Mouse (Mus musculus): ENCODE data around the gene Cbs. TPM values are rescaled to one million over a fixed set of nuclear protein-coding genes. Genes with fewer than 3 reads are reported as not detected.

Cbs gene
- polyA plus RNA-seq (2015; fragmentation: Nextera tagmentation; extraction: Ambion mirVana) = 63.7 and 70.1 TPM in 2 replicates

GRCm38 (mm10) chr17:31636942-31637811, at the start of gene Cbs:
Gene Cbs (minus strand): TSS chr17:31637238.
- peak within 1 kb of the TSS; percentile 76 for H3K4me2 ChIP-seq (ENCODE audit: low read depth, low read length)
- H3K4me1 ChIP-seq (ENCODE audit: insufficient read depth) = peaks cover 13% of the 10 kb centered on the region; the same call in 1 of the 2 replicates
- H3K27me3 ChIP-seq (ENCODE audit: insufficient read depth, low read length) = peaks cover 21% of the 10 kb centered on the region; the same call in 1 of the 2 replicates
- H3K9me3 ChIP-seq (ENCODE audit: low read length) = no peaks in the 10 kb centered on the region
- H3K36me3 ChIP-seq (replicated peaks; ENCODE audit: insufficient read depth, low read length) = no peaks in the 10 kb centered on the region
- ATAC-seq = peak; percentile 85
- H3K27ac ChIP-seq (ENCODE audit: low read depth) = peak within 1 kb of the TSS; percentile 97
- DNase-seq = peak; percentile 85
- peak within 1 kb of the TSS; percentile 55 for H3K4me3 ChIP-seq (ENCODE audit: low read depth, low read length)
- H3K9ac ChIP-seq (replicated peaks) = peak within 1 kb of the TSS; percentile 69
- TF ChIP-seq CTCF (IDR thresholded peaks at IDR 0.05; ENCODE audit: low read depth) = no peak
- peak; percentile 10; the same call in 1 of the 2 replicates for TF ChIP-seq EP300 (IDR thresholded peaks at IDR 0.05; ENCODE audit: low read depth)
- WGBS (ENCODE audit: insufficient replicate concordance) = 3% methylated on average over 55 of the region's 61 CpGs

- Histone ChIP-seq H3K9me3 (ENCODE audit: low read length) (no peaks in the 10 kb centered on the region), H3K9ac (replicated peaks) (no peak overlapping the region), H3K27ac (ENCODE audit: low read depth) (no peak overlapping the region; the same call in 1 of the 2 replicates), H3K27me3 (ENCODE audit: insufficient read depth, low read length) (no peaks in the 10 kb centered on the region), H3K4me3 (ENCODE audit: low read depth, low read length) (no peak overlapping the region), H3K36me3 (replicated peaks; ENCODE audit: insufficient read depth, low read length) (no peaks in the 10 kb centered on the region), H3K4me2 (ENCODE audit: low read depth, low read length) (no peak overlapping the region; the same call in 1 of the 2 replicates), H3K4me1 (ENCODE audit: insufficient read depth) (no peaks in the 10 kb centered on the region)
- 39% methylated on average over 3 of the region's 3 CpGs for WGBS (ENCODE audit: insufficient replicate concordance)
- no peak for TF ChIP-seq EP300 (IDR thresholded peaks at IDR 0.05; ENCODE audit: low read depth)
- no peak for TF ChIP-seq CTCF (IDR thresholded peaks at IDR 0.05; ENCODE audit: low read depth)
- ATAC-seq (no peak), DNase-seq (no peak)
These were observed 49.2 kb upstream of the Cbs start for GRCm38 (mm10) chr17:31686225-31686564.

GRCm38 (mm10) chr17:31685514-31686224, 48.6 kb upstream of the Cbs start:
- H3K4me1 ChIP-seq (ENCODE audit: insufficient read depth) = no peaks in the 10 kb centered on the region
- H3K9me3 ChIP-seq (ENCODE audit: low read length) = no peaks in the 10 kb centered on the region
- H3K27ac ChIP-seq (ENCODE audit: low read depth) = no peak overlapping the region; the same call in 1 of the 2 replicates
- no peak overlapping the region; the same call in 1 of the 2 replicates for H3K9ac ChIP-seq (replicated peaks)
- peak; percentile 82 for DNase-seq
- H3K27me3 ChIP-seq (ENCODE audit: insufficient read depth, low read length) = no peaks in the 10 kb centered on the region
- H3K4me2 ChIP-seq (ENCODE audit: low read depth, low read length) = no peak overlapping the region; the same call in 1 of the 2 replicates
- TF ChIP-seq CTCF (IDR thresholded peaks at IDR 0.05; ENCODE audit: low read depth) (peak; percentile 97), EP300 (IDR thresholded peaks at IDR 0.05; ENCODE audit: low read depth) (no peak)
- WGBS (ENCODE audit: insufficient replicate concordance) = 18% methylated on average over 17 of the region's 17 CpGs
- peak; percentile 71 for ATAC-seq
- H3K36me3 ChIP-seq (replicated peaks; ENCODE audit: insufficient read depth, low read length) = no peaks in the 10 kb centered on the region
- H3K4me3 ChIP-seq (ENCODE audit: low read depth, low read length) = no peak overlapping the region

- Histone ChIP-seq H3K36me3 (replicated peaks; ENCODE audit: insufficient read depth, low read length) (no peaks in the 10 kb centered on the region), H3K4me2 (ENCODE audit: low read depth, low read length) (no peak overlapping the region), H3K9ac (replicated peaks) (no peak overlapping the region), H3K4me3 (ENCODE audit: low read depth, low read length) (no peak overlapping the region), H3K9me3 (ENCODE audit: low read length) (no peaks in the 10 kb centered on the region), H3K27ac (ENCODE audit: low read depth) (no peak overlapping the region), H3K27me3 (ENCODE audit: insufficient read depth, low read length) (0 out of 2 replicates have a peak, but pooled peaks cover 8% of the 10 kb centered on the region), H3K4me1 (ENCODE audit: insufficient read depth) (no peaks in the 10 kb centered on the region)
- no peak for DNase-seq
- TF ChIP-seq EP300 (IDR thresholded peaks at IDR 0.05; ENCODE audit: low read depth) (no peak), CTCF (IDR thresholded peaks at IDR 0.05; ENCODE audit: low read depth) (no peak)
- no peak for ATAC-seq
- WGBS (ENCODE audit: insufficient replicate concordance) = 20% methylated on average over 2 of the region's 2 CpGs
These were observed 43.4 kb upstream of the Cbs start for GRCm38 (mm10) chr17:31680450-31680849.

- 75% methylated on average over 8 of the region's 8 CpGs for WGBS (ENCODE audit: insufficient replicate concordance)
- H3K4me3 ChIP-seq (ENCODE audit: low read depth, low read length) = no peak within 1 kb of the TSS
- no peak within 1 kb of the TSS for H3K9ac ChIP-seq (replicated peaks)
- 0 out of 2 replicates have a peak, but pooled peaks cover 8% of the 10 kb centered on the region for H3K27me3 ChIP-seq (ENCODE audit: insufficient read depth, low read length)
- no peaks in the 10 kb centered on the region for H3K9me3 ChIP-seq (ENCODE audit: low read length)
- H3K27ac ChIP-seq (ENCODE audit: low read depth) = no peak within 1 kb of the TSS
- no peaks in the 10 kb centered on the region for H3K4me1 ChIP-seq (ENCODE audit: insufficient read depth)
- H3K36me3 ChIP-seq (replicated peaks; ENCODE audit: insufficient read depth, low read length) = no peaks in the 10 kb centered on the region
- TF ChIP-seq CTCF (IDR thresholded peaks at IDR 0.05; ENCODE audit: low read depth) (no peak), EP300 (IDR thresholded peaks at IDR 0.05; ENCODE audit: low read depth) (no peak)
- DNase-seq = no peak
- no peak for ATAC-seq
- H3K4me2 ChIP-seq (ENCODE audit: low read depth, low read length) = no peak within 1 kb of the TSS
These were observed 40.5 kb upstream of the Cbs start, which contains the start of gene Cryaa for GRCm38 (mm10) chr17:31677507-31677906. Gene Cryaa (plus strand): TSS chr17:31677807.

- Histone ChIP-seq H3K4me2 (ENCODE audit: low read depth, low read length) (no peak overlapping the region), H3K27ac (ENCODE audit: low read depth) (no peak overlapping the region), H3K36me3 (replicated peaks; ENCODE audit: insufficient read depth, low read length) (no peaks in the 10 kb centered on the region), H3K9me3 (ENCODE audit: low read length) (no peaks in the 10 kb centered on the region), H3K9ac (replicated peaks) (no peak overlapping the region), H3K4me1 (ENCODE audit: insufficient read depth) (peaks cover 4% of the 10 kb centered on the region; the same call in 1 of the 2 replicates), H3K27me3 (ENCODE audit: insufficient read depth, low read length) (0 out of 2 replicates have a peak, but pooled peaks cover 5% of the 10 kb centered on the region), H3K4me3 (ENCODE audit: low read depth, low read length) (no peak overlapping the region)
- ATAC-seq (no peak), DNase-seq (no peak)
- no peak for TF ChIP-seq CTCF (IDR thresholded peaks at IDR 0.05; ENCODE audit: low read depth)
- no peak for TF ChIP-seq EP300 (IDR thresholded peaks at IDR 0.05; ENCODE audit: low read depth)
- 57% methylated on average over 1 of the region's 1 CpGs for WGBS (ENCODE audit: insufficient replicate concordance)
These were observed 37.4 kb upstream of the Cbs start for GRCm38 (mm10) chr17:31674426-31674825.

Data from liver, postnatal 0 days (tissue).